Mouse (Mus musculus): ENCODE results near the gene 1700088E04Rik. TPM values are rescaled to one million over a fixed set of nuclear protein-coding genes. Genes with fewer than 3 reads are reported as not detected.

The 1700088E04Rik gene
- total RNA-seq, 1 experiment: 2.6 TPM

DNA sequence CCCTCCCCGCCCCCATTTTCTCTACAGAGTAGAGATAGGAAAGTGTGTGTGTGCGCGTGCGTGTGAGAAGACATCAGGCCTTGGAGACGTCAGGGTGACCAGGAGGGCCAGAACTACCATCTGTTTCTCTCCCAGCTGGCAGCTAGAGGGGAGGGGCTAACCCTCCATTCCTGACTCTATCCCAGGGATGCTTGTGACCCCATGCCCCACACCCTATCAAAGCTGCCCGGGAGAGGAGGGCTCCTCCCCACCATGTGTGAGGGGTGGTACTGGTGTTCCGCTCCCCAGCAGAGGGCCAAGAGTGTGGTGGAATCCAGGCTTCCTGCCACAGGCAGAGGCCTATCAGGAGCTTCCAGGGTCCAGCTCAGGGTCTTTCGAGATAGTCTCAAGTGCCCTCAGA is 25.7 kb upstream of the 1700088E04Rik start:
- no peak overlapping the region for H3K9ac ChIP-seq (ENCODE audit: insufficient read depth, low read depth, low read length, poor library complexity, severe bottlenecking)
- no peaks in the 10 kb centered on the region for H3K36me3 ChIP-seq (ENCODE audit: control insufficient read depth, insufficient read depth, low read length, poor library complexity, severe bottlenecking)
- H3K9me3 ChIP-seq (ENCODE audit: control insufficient read depth, insufficient read depth, low read depth, low read length): no peaks in the 10 kb centered on the region
- H3K27ac ChIP-seq (ENCODE audit: insufficient read depth, low read depth, low read length, poor library complexity, severe bottlenecking): no peak overlapping the region
- no peak overlapping the region for H3K4me3 ChIP-seq (ENCODE audit: insufficient read depth in 1 of 2, low read depth in 1 of 2, low read length in 2 of 2, poor library complexity in 1 of 2, severe bottlenecking in 1 of 2)
- in situ Hi-C loops (cut with MboI; ENCODE audit: low sequenced_read_pairs in 2 of 2, unreplicated experiment in 2 of 2): no loop called here
- peaks cover 0 to 7% of the 10 kb centered on the region in 2 experiments; a peak in 1 of 4 replicates for H3K4me1 ChIP-seq (ENCODE audit: control insufficient read depth in 2 of 2, insufficient read depth in 2 of 2, low read length in 2 of 2, poor library complexity in 1 of 2)
- no peak for TF ChIP-seq MAFK (IDR thresholded peaks at IDR 0.05; ENCODE audit: insufficient read depth, low read depth, low read length)
- no peak for TF ChIP-seq ZC3H11A (IDR thresholded peaks at IDR 0.05; ENCODE audit: borderline replicate concordance, low read depth, low read length)
- no peak for TF ChIP-seq CHD2 (IDR thresholded peaks at IDR 0.05; ENCODE audit: low read depth, low read length)
- TF ChIP-seq ZNF384 (IDR thresholded peaks at IDR 0.05; ENCODE audit: low read depth, low read length): no peak
- no peak for DNase-seq (ENCODE audit: low read depth, low spot score)

DNA sequence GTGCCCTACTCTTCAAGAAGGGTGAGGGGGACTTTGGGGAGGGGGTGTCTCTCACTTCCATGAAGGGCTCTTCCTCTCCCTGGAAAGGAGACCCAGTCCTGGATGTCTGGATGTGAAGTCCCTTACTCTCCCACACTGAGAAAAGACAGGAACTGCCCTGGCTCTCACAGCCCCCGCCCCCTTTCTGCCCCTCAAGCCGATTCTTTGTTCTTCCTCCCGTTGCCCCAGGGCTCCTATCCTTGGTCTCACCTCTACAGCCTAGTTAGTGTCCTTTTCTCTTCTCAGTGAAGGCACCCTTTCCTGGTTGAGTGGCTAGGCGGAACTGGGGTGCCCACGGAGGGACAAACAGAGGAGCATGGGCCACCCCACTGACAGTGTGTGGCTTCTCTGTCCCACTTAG is 24.1 kb upstream of the 1700088E04Rik start, which contains the start of gene Sox10:
Sox10 (minus strand) TSS at position 101 of the 400 bp plus-strand sequence.
- in situ Hi-C loops (cut with MboI; ENCODE audit: low sequenced_read_pairs in 2 of 2, unreplicated experiment in 2 of 2): no loop called here
- TF ChIP-seq ZNF384 (IDR thresholded peaks at IDR 0.05; ENCODE audit: low read depth, low read length): no peak
- no peak for TF ChIP-seq HCFC1 (IDR thresholded peaks at IDR 0.05; ENCODE audit: borderline replicate concordance, insufficient read depth, low read length)
- TF ChIP-seq MAFK (IDR thresholded peaks at IDR 0.05; ENCODE audit: insufficient read depth, low read depth, low read length): no peak
- no peak for TF ChIP-seq CHD2 (IDR thresholded peaks at IDR 0.05; ENCODE audit: low read depth, low read length)
- no peak for TF ChIP-seq ZC3H11A (IDR thresholded peaks at IDR 0.05; ENCODE audit: borderline replicate concordance, low read depth, low read length)
- H3K27ac ChIP-seq (ENCODE audit: insufficient read depth, low read depth, low read length, poor library complexity, severe bottlenecking): no peak within 1 kb of the TSS; the same call in 1 of the 2 replicates
- H3K4me1 ChIP-seq (ENCODE audit: control insufficient read depth in 2 of 2, insufficient read depth in 2 of 2, low read length in 2 of 2, poor library complexity in 1 of 2): peaks cover 0 to 7% of the 10 kb centered on the region in 2 experiments; a peak in 1 of 4 replicates
- no peaks in the 10 kb centered on the region for H3K36me3 ChIP-seq (ENCODE audit: control insufficient read depth, insufficient read depth, low read length, poor library complexity, severe bottlenecking)
- H3K9me3 ChIP-seq (ENCODE audit: control insufficient read depth, insufficient read depth, low read depth, low read length): no peaks in the 10 kb centered on the region
- H3K9ac ChIP-seq (ENCODE audit: insufficient read depth, low read depth, low read length, poor library complexity, severe bottlenecking): no peak within 1 kb of the TSS; the same call in 1 of the 2 replicates
- H3K4me3 ChIP-seq (ENCODE audit: insufficient read depth in 1 of 2, low read depth in 1 of 2, low read length in 2 of 2, poor library complexity in 1 of 2, severe bottlenecking in 1 of 2): peak within 1 kb of the TSS; percentile 28 to 66; a peak in 3 of 4 replicates
- DNase-seq (ENCODE audit: low read depth, low spot score): no peak

DNA sequence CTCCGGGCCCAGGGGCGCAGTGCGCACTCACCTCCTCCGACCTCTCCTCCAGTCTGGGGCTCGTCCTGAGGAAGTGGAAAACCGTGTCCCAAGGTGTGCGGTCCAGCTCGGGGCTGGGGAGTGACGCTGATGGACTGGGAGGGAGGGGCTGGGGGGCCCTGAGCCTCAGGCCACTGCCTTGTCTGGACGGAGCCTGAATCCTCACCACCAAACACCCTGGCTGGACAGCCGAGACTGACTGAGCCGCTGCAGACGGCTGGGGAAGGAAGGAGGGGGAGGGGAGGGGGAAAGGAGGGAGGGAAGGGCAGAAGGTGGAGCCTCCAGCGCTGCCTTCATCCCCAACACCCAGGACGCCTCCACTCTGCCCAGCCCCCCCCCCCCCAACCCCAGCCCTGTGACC is 23.2 kb upstream of the 1700088E04Rik start:
- in situ Hi-C loops (cut with MboI; ENCODE audit: low sequenced_read_pairs in 2 of 2, unreplicated experiment in 2 of 2): no loop called here

DNA sequence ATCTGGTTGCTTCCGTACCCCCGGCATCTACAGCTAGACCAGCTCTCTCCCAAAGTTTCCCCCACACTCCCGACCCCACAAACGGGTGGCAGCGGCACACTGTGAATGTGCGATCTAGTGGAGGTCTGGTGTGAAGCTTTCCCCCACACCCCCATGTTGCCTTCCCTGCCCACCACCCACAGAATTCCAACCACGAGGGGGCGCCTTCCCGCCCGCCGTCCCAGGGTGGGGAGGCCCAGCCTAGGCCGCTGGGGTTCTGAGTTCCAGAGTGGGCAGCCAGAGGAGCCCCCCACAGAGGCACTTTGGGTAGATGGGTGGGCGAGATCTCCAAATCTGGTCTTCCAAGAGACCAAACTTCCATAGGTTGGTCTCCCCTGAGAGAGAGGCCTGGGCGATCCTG is 21.8 kb upstream of the 1700088E04Rik start:
- peak overlapping the region; percentile 38 to 66; a peak in 2 of 4 replicates for H3K4me3 ChIP-seq (ENCODE audit: insufficient read depth in 1 of 2, low read depth in 1 of 2, low read length in 2 of 2, poor library complexity in 1 of 2, severe bottlenecking in 1 of 2)
- no peak overlapping the region for H3K27ac ChIP-seq (ENCODE audit: insufficient read depth, low read depth, low read length, poor library complexity, severe bottlenecking)
- TF ChIP-seq CHD2 (IDR thresholded peaks at IDR 0.05; ENCODE audit: low read depth, low read length) (no peak), ZC3H11A (IDR thresholded peaks at IDR 0.05; ENCODE audit: borderline replicate concordance, low read depth, low read length) (no peak), HCFC1 (IDR thresholded peaks at IDR 0.05; ENCODE audit: borderline replicate concordance, insufficient read depth, low read length) (no peak), MAFK (IDR thresholded peaks at IDR 0.05; ENCODE audit: insufficient read depth, low read depth, low read length) (no peak), ZNF384 (IDR thresholded peaks at IDR 0.05; ENCODE audit: low read depth, low read length) (no peak)
- in situ Hi-C loops (cut with MboI; ENCODE audit: low sequenced_read_pairs in 2 of 2, unreplicated experiment in 2 of 2): no loop called here
- no peak overlapping the region; the same call in 1 of the 2 replicates for H3K9ac ChIP-seq (ENCODE audit: insufficient read depth, low read depth, low read length, poor library complexity, severe bottlenecking)
- no peak for DNase-seq (ENCODE audit: low read depth, low spot score)
- H3K4me1 ChIP-seq (ENCODE audit: control insufficient read depth in 2 of 2, insufficient read depth in 2 of 2, low read length in 2 of 2, poor library complexity in 1 of 2): peaks cover 0 to 3% of the 10 kb centered on the region in 2 experiments; a peak in 1 of 4 replicates
- H3K9me3 ChIP-seq (ENCODE audit: control insufficient read depth, insufficient read depth, low read depth, low read length): no peaks in the 10 kb centered on the region
- no peaks in the 10 kb centered on the region for H3K36me3 ChIP-seq (ENCODE audit: control insufficient read depth, insufficient read depth, low read length, poor library complexity, severe bottlenecking)

More for the DNA sequence above, 23.2 kb upstream of the 1700088E04Rik start:
- no peak overlapping the region for H3K9ac ChIP-seq (ENCODE audit: insufficient read depth, low read depth, low read length, poor library complexity, severe bottlenecking)
- no peak overlapping the region for H3K27ac ChIP-seq (ENCODE audit: insufficient read depth, low read depth, low read length, poor library complexity, severe bottlenecking)
- no peak for TF ChIP-seq ZC3H11A (IDR thresholded peaks at IDR 0.05; ENCODE audit: borderline replicate concordance, low read depth, low read length)
- no peak for TF ChIP-seq HCFC1 (IDR thresholded peaks at IDR 0.05; ENCODE audit: borderline replicate concordance, insufficient read depth, low read length)
- TF ChIP-seq ZNF384 (IDR thresholded peaks at IDR 0.05; ENCODE audit: low read depth, low read length): no peak
- no peak for TF ChIP-seq MAFK (IDR thresholded peaks at IDR 0.05; ENCODE audit: insufficient read depth, low read depth, low read length)
- TF ChIP-seq CHD2 (IDR thresholded peaks at IDR 0.05; ENCODE audit: low read depth, low read length): no peak
- peak overlapping the region; percentile 28 to 66; a peak in 3 of 4 replicates for H3K4me3 ChIP-seq (ENCODE audit: insufficient read depth in 1 of 2, low read depth in 1 of 2, low read length in 2 of 2, poor library complexity in 1 of 2, severe bottlenecking in 1 of 2)
- no peak for DNase-seq (ENCODE audit: low read depth, low spot score)
- H3K4me1 ChIP-seq (ENCODE audit: control insufficient read depth in 2 of 2, insufficient read depth in 2 of 2, low read length in 2 of 2, poor library complexity in 1 of 2): peaks cover 0 to 4% of the 10 kb centered on the region in 2 experiments; a peak in 1 of 4 replicates
- no peaks in the 10 kb centered on the region for H3K9me3 ChIP-seq (ENCODE audit: control insufficient read depth, insufficient read depth, low read depth, low read length)
- H3K36me3 ChIP-seq (ENCODE audit: control insufficient read depth, insufficient read depth, low read length, poor library complexity, severe bottlenecking): no peaks in the 10 kb centered on the region

All from ES-E14 (cell line).